Mouse (Mus musculus) cerebellum, postnatal 25 days (tissue): ENCODE measurements around the gene Gm17606.

Experiments
- DNase-seq, 2 experiments: peaks; one replicate each; pipeline ENCODE4 v3.0.0; 2021; ENCODE audit warnings: mixed read lengths in 2 of 2

The Gm17606 gene

DNA sequence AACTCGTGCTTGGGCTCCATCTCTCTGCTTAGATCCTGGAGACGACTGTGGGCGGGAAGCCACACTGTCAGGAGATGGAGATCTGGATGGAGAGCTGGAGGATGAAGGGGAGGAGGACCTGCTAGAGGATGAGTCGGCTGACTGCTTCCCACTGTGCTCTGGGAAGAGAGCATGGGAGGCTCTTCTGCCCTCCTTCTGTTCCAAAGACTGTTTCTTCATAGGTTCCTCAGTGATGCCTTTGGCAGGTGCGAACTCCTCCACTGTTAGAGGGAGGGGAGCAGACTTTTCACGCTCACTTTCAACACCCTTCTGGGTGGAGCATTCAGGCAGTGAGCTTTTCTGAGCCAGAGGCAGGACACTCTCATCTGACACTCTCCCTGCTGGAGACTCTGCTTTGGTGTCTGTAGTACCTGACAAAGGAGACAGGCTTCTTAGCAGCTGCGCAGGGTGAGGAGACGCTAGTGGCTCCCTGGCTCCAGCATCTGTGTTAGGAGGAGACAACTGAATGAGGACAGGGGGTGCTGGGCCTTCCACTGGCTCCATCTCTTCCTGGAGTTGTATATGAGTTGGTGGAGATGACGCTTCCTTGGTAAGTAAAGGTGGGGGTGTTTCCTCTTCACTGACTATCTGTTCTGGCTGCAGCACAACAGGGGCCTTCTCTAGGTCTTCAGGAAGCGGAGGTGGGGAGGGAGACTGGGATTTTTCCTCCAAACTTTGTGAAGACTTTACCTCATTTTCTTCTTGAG, 23.9 kb downstream of the Gm17606 start:
- no peak for DNase-seq

GRCm38 (mm10) chr14:54669381-54669780, 28.6 kb downstream of the Gm17606 start:
- peak; percentile 47 to 68 for DNase-seq

GRCm38 (mm10) chr14:54674317-54674716, 33.6 kb downstream of the Gm17606 start:
- no peak for DNase-seq

DNA sequence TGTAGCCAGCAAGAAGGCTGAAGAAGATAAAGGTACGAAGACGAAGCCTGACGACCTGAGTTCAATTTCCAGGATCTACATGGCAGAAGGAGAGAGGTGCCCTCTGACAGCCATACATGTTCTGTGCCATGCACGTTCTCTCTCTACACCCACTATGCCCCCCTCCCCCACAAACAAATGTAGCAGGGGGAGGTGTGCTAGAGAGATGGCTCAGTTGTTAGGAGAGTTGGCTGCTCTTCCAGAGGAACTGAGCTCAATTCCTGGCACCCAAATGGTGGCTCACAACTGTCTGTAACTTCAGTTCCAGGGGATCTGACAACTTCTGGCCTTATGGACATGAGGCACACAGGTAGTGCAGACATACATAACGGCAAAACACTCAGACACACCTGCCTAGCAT, 35.5 kb downstream of the Gm17606 start:
- no peak for DNase-seq

DNA sequence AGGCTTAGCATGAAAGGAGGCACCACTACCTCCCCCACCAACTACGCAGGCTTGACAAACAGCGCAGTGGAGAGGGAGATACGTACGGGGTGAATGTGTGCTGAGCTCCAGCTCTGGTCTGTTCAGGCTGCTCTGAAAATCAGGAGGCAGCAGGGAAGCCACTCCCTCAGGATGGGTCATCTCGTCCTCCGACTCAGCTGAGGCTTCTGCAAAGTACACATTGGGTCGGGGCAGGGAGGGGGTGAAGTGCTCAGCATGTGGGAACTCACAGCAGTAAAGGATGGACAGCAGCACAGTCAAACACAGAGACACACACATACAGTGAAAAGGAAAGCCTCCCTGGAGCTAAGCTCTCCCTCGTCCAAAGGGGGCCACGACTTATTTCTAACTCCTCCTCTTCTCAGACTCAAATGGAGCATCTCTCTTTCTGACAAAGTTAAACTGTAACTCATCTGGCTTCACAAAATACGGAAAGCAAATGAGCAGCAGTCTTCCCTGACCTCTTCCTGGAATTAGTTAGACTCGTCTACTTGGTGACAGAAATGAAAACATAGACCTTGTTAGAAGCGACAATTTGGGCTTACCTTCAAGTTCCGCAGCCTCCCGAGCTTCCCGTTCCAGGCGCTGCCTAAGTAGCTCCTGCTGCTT, 38.0 kb downstream of the Gm17606 start:
- DNase-seq = no peak

DNA sequence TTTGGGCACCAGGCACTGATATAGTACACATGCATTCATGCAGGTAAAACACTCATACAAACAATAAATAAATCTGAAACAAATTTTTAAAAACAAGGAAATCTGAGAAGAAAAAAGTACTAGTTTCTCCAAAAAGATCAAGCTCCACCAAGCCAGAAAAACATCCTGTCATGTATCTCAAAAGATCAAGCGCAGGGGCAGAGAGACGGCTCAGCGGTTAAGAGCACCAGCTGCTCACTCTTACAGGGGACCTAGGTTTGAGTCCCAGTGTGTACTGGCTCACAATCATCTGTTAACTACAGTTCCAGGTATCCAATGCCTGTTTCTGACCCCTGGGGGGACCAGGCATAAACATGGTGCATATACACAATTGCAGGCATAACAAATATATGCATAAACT, 41.6 kb downstream of the Gm17606 start:
- DNase-seq = no peak

- no peak for DNase-seq
These were observed 44.7 kb downstream of the Gm17606 start for GRCm38 (mm10) chr14:54685471-54685870.

DNA sequence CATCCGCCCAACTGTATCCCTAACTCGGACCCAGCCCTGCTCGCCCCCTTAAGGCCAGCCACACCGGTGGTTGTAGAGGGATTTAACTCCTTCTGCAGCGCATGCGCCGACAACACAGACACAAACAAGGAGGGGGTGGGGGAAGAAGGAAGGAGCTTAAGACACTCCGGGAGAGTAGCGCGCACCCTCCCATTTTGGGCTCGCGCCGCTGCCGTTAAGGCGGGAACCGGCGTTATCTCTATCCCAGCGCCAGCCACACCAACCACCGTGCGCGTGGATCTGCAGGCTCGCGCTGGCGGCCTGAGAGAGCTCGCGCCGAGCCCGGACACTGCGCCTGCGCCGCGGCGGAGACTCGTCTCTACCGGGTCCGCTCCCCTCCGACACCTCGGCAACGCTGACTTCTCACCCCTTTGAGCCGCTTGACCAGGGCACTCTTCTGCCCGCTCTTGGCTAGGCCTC, 45.3 kb downstream of the Gm17606 start, which contains the start of gene 1700123O20Rik:
Gene 1700123O20Rik, plus strand, starts transcription at position 154 of the 459 bp plus-strand sequence.
- no peak for DNase-seq

- peak; percentile 100 for DNase-seq
These were observed 45.9 kb downstream of the Gm17606 start, which contains the start of gene Acin1 for GRCm38 (mm10) chr14:54686522-54687143. Acin1 (minus strand) TSS chr14:54686931.

- no peak for DNase-seq
These were observed 46.5 kb downstream of the Gm17606 start for GRCm38 (mm10) chr14:54687251-54687650.

GRCm38 (mm10) chr14:54695042-54695441, 54.3 kb downstream of the Gm17606 start:
- DNase-seq = no peak

- no peak for DNase-seq
These were observed 56.0 kb downstream of the Gm17606 start for GRCm38 (mm10) chr14:54696752-54697151.
